Mouse (Mus musculus) limb, embryonic 10.5 days (tissue): Measurements from ENCODE around the gene Pdxk. TPM values are rescaled to one million over a fixed set of nuclear protein-coding genes. Genes with fewer than 3 reads are reported as not detected.

ENCODE experiments used
- DNase-seq: peaks from one replicate; pipeline ENCODE4 v3.0.0-alpha.2; 2017; ENCODE audit warnings: low spot score
- H3K27ac ChIP-seq: fragments of 300-500 bp; sonication (generic); 2 replicates; pipeline ENCODE4 v1.5.1; 2016; ENCODE audit warnings: mild to moderate bottlenecking
- H3K27me3 ChIP-seq: fragments of 300-500 bp; sonication (generic); 2 replicates; pipeline ENCODE4 v1.6.1; 2016; ENCODE audit warnings: low read depth, mild to moderate bottlenecking; ENCODE audit not compliant: poor library complexity, severe bottlenecking
- H3K36me3 ChIP-seq: fragments of 300-500 bp; sonication (generic); 2 replicates; pipeline ENCODE4 v1.6.1; 2016; ENCODE audit warnings: mild to moderate bottlenecking, moderate library complexity
- H3K4me1 ChIP-seq: fragments of 300-500 bp; sonication (generic); 2 replicates; pipeline ENCODE4 v1.6.1; 2016
- H3K4me3 ChIP-seq: fragments of 300-500 bp; sonication (generic); 2 replicates; pipeline ENCODE4 v1.5.1; 2016; ENCODE audit warnings: mild to moderate bottlenecking, moderate library complexity
- H3K9me3 ChIP-seq: fragments of 300-500 bp; sonication (generic); replicated peaks from 2 replicates; pipeline ENCODE4 v1.6.1; 2016; ENCODE audit warnings: mild to moderate bottlenecking
- WGBS: fragments of 180-500 bp; shearing (Covaris S2); methylation state at CpG from one replicate; pipeline ENCODE4 v1.1.7; 2016; 5-methylcytosine and 5-hydroxymethylcytosine counted together
- polyA plus RNA-seq: library from polyadenylated mRNA; unstranded; fragments of >200 nt; fragmentation: Nextera tagmentation; extraction: Ambion mirVana; gene quantifications from 2 replicates; pipeline ENCODE4 v1.2.1, GENCODE M21; 2016

Gene Pdxk
- polyA plus RNA-seq, 1 experiment from 2014 or later, result 11.8 TPM

DNA sequence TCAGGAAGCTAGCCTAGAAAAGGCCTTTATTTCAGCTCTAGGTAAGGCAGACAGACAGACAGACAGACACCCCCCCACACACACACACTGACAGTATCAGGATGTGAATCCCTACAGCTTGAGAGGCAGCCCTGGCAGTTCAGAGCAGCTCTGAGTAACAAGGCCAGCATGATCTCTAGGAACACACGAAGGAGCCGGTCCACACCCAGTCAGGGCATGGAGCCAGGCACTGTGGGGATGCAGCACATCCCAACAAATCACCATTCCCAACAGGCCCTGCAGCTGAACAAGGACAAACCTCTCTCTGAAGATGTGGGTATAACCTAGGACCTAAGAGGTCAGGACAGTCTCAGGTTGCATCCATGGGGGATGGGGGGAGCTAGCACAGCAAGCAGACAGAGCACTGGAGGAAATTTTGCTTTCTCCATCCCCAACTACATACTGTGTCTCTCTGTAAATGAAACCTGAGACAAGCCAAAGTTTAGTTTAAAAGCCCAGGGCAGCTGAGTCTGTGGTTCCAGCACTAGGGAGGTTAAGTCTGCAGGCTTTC, 3.1 kb upstream of the Pdxk start:
- peaks cover 7% of the 10 kb centered on the region; the same call in 1 of the 2 replicates for H3K27me3 ChIP-seq
- 61% methylated on average over 2 of the region's 2 CpGs for WGBS
- DNase-seq, result no peak
- no peaks in the 10 kb centered on the region for H3K36me3 ChIP-seq
- no peaks in the 10 kb centered on the region for H3K9me3 ChIP-seq
- peaks cover 34% of the 10 kb centered on the region for H3K4me1 ChIP-seq
- H3K27ac ChIP-seq, result peak overlapping the region; percentile 42; the same call in 1 of the 2 replicates
- H3K4me3 ChIP-seq, result no peak overlapping the region

DNA sequence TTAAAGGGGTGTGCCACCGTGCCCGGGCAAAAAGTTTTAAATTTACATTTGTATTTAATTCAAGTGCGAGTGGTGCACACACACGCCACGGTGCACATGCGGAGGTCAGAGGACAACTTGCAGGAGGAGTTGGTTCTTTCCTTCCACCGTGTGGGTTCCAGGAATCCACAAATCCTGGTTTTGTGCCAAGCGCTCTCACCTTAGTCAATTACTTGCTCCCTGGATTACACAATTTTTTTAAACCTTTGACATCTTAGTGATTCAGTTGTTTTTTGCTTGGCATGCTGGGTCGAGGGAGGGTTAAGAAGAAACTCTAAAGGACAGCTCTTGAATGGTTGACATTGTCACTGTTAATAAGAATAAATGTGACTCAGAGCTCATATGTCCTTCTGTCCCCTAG, 1.9 kb upstream of the Pdxk start:
- H3K36me3 ChIP-seq, result no peaks in the 10 kb centered on the region
- H3K9me3 ChIP-seq, result no peaks in the 10 kb centered on the region
- no peak overlapping the region for H3K4me3 ChIP-seq
- peaks cover 34% of the 10 kb centered on the region for H3K4me1 ChIP-seq
- peaks cover 7% of the 10 kb centered on the region; the same call in 1 of the 2 replicates for H3K27me3 ChIP-seq
- no peak for DNase-seq
- H3K27ac ChIP-seq, result no peak overlapping the region
- WGBS, result 89% methylated on average over 9 of the region's 9 CpGs

DNA sequence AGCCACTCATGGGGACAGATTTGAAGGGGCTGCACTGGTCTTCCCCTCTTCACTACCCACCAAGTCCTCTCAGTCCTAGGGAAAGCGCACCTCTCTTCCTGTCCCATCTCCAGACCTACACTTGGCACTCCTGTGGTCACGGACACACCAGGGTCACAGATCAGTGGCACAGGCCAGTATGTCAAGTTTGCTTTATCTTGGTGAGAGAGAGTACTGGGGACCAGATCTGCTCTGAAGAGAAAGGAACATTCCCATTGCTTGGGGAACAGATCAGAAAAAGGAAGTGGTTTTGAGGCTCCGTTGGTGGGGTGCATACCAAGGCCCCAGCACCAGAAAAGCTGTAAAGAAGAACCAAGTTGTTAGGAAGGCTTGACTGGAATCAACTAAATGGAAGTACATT, 697 bp upstream of the Pdxk start:
- no peaks in the 10 kb centered on the region for H3K9me3 ChIP-seq
- WGBS, result 80% methylated on average over 3 of the region's 3 CpGs
- H3K4me3 ChIP-seq, result peak overlapping the region; percentile 74; the same call in 1 of the 2 replicates
- DNase-seq, result no peak
- no peaks in the 10 kb centered on the region for H3K36me3 ChIP-seq
- peaks cover 7% of the 10 kb centered on the region; the same call in 1 of the 2 replicates for H3K27me3 ChIP-seq
- peaks cover 38% of the 10 kb centered on the region for H3K4me1 ChIP-seq
- peak overlapping the region; percentile 79 for H3K27ac ChIP-seq

DNA sequence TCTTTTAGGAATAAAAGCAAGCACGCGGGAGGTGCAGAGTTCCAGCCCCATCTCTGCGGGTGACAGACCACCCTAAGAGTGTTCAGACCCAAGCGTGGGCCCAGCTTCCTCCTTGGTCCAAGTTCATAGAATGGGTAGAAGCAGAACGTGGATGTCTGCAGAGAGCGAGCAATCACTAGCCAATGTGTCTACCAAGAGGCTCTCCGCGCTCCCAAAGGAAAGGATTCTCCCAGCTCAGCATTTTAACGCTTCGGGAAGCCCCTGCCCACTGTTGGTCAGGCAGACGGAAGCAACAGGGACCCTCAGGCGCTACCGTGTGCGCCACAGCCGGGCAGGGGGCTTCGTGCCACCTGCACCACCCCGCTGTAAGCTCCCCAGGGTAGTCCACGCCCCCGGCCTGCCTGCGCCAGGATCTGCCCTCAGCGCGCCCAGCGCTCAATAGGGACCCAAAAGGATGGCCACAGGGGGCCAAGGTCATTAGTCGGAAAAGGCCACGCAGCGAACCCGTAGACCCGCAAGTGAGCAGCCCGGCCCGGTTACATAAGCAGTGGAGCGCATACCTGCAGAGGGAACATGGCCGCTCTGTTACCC, 479 bp downstream of the Pdxk start:
- Histone ChIP-seq H3K9me3 (no peaks in the 10 kb centered on the region), H3K4me1 (peaks cover 42% of the 10 kb centered on the region), H3K36me3 (no peaks in the 10 kb centered on the region), H3K4me3 (peak overlapping the region; percentile 74), H3K27me3 (peaks cover 7% of the 10 kb centered on the region; the same call in 1 of the 2 replicates), H3K27ac (peak overlapping the region; percentile 79)
- 2% methylated on average over 32 of the region's 32 CpGs for WGBS
- no peak for DNase-seq

- WGBS, result 82% methylated on average over 3 of the region's 3 CpGs
- Histone ChIP-seq H3K27me3 (peaks cover 7% of the 10 kb centered on the region; the same call in 1 of the 2 replicates), H3K9me3 (no peaks in the 10 kb centered on the region), H3K4me1 (peaks cover 45% of the 10 kb centered on the region), H3K27ac (no peak overlapping the region), H3K4me3 (peak overlapping the region; percentile 74), H3K36me3 (no peaks in the 10 kb centered on the region)
- no peak for DNase-seq
Observed at GRCm38 (mm10) chr10:78463769-78464167, 1.0 kb downstream of the Pdxk start.

GRCm38 (mm10) chr10:78462945-78463768, 1.6 kb downstream of the Pdxk start:
- peaks cover 7% of the 10 kb centered on the region; the same call in 1 of the 2 replicates for H3K27me3 ChIP-seq

GRCm38 (mm10) chr10:78461767-78462166, 3.0 kb downstream of the Pdxk start:
- Histone ChIP-seq H3K27me3 (peaks cover 7% of the 10 kb centered on the region; the same call in 1 of the 2 replicates), H3K4me1 (peaks cover 47% of the 10 kb centered on the region), H3K36me3 (no peaks in the 10 kb centered on the region), H3K27ac (no peak overlapping the region), H3K9me3 (no peaks in the 10 kb centered on the region), H3K4me3 (no peak overlapping the region)
- no peak for DNase-seq
- WGBS, result 81% methylated on average over 4 of the region's 4 CpGs

More at GRCm38 (mm10) chr10:78462945-78463768, 1.6 kb downstream of the Pdxk start:
- no peak for DNase-seq
- H3K36me3 ChIP-seq, result no peaks in the 10 kb centered on the region
- WGBS, result 87% methylated on average over 8 of the region's 8 CpGs
- H3K4me1 ChIP-seq, result peaks cover 47% of the 10 kb centered on the region
- no peak overlapping the region for H3K4me3 ChIP-seq
- H3K27ac ChIP-seq, result no peak overlapping the region
- no peaks in the 10 kb centered on the region for H3K9me3 ChIP-seq

DNA sequence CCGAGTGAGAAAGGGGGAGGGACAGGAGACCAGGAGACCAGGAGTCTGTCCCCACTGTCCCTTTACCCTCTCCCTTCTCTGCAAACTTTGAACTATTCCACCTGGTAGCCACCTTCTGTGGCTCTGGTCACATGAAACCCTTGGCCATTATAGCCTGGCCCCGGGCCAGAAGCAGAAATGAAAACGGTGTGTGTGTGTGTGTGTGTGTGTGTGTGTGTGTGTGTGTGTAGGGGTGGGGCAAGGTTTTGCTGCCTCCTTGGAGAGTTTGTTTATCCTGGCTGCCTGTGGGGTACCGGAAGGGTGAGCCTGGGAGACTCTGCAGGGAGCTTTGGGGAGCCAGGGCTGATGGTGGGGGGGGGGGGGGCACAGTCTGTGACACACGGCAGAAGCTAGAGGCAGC, 4.3 kb downstream of the Pdxk start:
- Histone ChIP-seq H3K4me1 (peaks cover 46% of the 10 kb centered on the region), H3K4me3 (no peak overlapping the region), H3K9me3 (no peaks in the 10 kb centered on the region), H3K36me3 (no peaks in the 10 kb centered on the region), H3K27me3 (peaks cover 7% of the 10 kb centered on the region; the same call in 1 of the 2 replicates), H3K27ac (no peak overlapping the region)
- no peak for DNase-seq
- 56% methylated on average over 4 of the region's 5 CpGs for WGBS

DNA sequence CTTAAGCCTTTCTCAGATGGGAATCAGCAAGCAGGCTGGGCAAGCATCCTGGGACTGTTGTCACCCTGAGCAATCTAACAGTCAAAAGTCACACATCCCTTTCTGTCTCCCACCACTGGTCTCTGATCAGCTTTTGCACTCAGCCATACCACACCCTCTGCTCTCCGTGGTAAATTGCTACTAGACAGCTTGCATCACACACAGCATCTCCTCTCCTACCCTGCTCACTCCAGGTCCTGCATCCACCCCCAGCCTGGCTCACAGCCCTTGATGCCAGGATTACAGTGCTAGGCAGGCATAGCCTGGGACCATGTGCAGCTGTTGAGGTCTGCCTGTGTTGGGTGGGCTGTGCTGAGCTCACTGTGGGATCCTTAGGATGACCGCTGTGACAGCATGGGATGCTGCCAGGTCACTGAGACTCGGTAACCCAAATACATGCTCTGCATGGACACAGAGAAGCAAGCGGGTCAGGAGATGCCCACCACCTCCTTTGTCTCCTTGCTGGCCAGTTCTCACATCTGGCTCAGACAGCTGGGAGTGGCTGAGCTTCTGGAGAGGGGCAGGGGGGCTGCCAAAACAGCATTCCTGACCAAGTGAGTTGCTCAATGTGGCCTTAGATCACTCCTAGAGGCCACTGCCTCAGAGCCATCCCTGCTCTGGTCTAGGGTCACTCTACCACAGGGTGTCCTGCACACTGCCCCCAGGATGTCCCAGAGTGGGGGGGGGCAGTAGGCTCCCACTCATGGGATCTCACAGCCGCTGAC, 6.2 kb downstream of the Pdxk start:
- Histone ChIP-seq H3K4me3 (no peak overlapping the region), H3K27me3 (peaks cover under 1% of the 10 kb centered on the region; the same call in 1 of the 2 replicates), H3K9me3 (no peaks in the 10 kb centered on the region), H3K27ac (peak overlapping the region; percentile 56), H3K4me1 (peaks cover 40% of the 10 kb centered on the region), H3K36me3 (no peaks in the 10 kb centered on the region)
- WGBS, result 68% methylated on average over 5 of the region's 5 CpGs
- no peak for DNase-seq

- Histone ChIP-seq H3K9me3 (no peaks in the 10 kb centered on the region), H3K4me3 (0 out of 2 replicates have a peak overlapping the region, but pooled peaks have one; percentile 11), H3K4me1 (peaks cover 40% of the 10 kb centered on the region), H3K36me3 (no peaks in the 10 kb centered on the region), H3K27ac (peak overlapping the region; percentile 56; the same call in 1 of the 2 replicates), H3K27me3 (no peaks in the 10 kb centered on the region)
- WGBS, result 24% methylated on average over 10 of the region's 10 CpGs
- DNase-seq, result no peak
Observed at GRCm38 (mm10) chr10:78457495-78458347, 7.1 kb downstream of the Pdxk start.

GRCm38 (mm10) chr10:78456696-78457095, 8.1 kb downstream of the Pdxk start:
- 96% methylated on average over 13 of the region's 13 CpGs for WGBS
- DNase-seq, result no peak

GRCm38 (mm10) chr10:78452641-78453040, 12.1 kb downstream of the Pdxk start:
- Histone ChIP-seq H3K27me3 (no peaks in the 10 kb centered on the region), H3K4me1 (peaks cover 17% of the 10 kb centered on the region), H3K27ac (no peak overlapping the region), H3K4me3 (no peak overlapping the region), H3K9me3 (no peaks in the 10 kb centered on the region), H3K36me3 (peaks cover 31% of the 10 kb centered on the region)
- no peak for DNase-seq
- 68% methylated on average over 4 of the region's 4 CpGs for WGBS

More at GRCm38 (mm10) chr10:78456696-78457095, 8.1 kb downstream of the Pdxk start:
- Histone ChIP-seq H3K4me1 (peaks cover 40% of the 10 kb centered on the region), H3K27ac (no peak overlapping the region), H3K27me3 (no peaks in the 10 kb centered on the region), H3K4me3 (no peak overlapping the region), H3K9me3 (no peaks in the 10 kb centered on the region), H3K36me3 (no peaks in the 10 kb centered on the region)
